Mouse (Mus musculus) CD4-positive, CD25-positive, alpha-beta regulatory T cell, adult 2 months (primary cell): ENCODE data around the gene Acaca.
"Not testable (repeated sequence)": the region's sequence is repeated elsewhere in the genome, so short reads cannot be mapped to it uniquely, and the experiment has no call there.

ENCODE experiments used
- DNase-seq: peaks from one replicate; pipeline ENCODE4 v3.0.0-alpha.2; 2012; ENCODE audit warnings: low read depth, low spot score

The Acaca gene

DNA sequence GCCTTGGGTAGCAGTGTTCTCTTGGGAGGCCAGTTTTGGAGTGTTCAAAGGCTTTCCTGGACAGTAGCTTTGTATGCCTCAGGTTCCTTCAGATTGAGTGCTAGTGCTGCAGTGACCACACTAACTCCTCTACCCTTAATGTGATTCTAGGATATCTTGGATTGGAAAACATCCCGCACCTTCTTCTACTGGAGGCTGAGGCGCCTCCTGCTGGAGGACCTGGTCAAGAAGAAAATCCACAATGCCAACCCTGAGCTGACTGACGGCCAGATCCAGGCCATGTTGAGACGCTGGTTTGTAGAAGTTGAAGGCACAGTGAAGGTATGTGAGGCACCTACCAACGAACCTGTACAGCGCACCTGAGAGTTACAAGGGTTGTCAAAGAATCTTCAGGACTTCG is 262.6 kb downstream of the Acaca start:
- DNase-seq: not testable (repeated sequence)

DNA sequence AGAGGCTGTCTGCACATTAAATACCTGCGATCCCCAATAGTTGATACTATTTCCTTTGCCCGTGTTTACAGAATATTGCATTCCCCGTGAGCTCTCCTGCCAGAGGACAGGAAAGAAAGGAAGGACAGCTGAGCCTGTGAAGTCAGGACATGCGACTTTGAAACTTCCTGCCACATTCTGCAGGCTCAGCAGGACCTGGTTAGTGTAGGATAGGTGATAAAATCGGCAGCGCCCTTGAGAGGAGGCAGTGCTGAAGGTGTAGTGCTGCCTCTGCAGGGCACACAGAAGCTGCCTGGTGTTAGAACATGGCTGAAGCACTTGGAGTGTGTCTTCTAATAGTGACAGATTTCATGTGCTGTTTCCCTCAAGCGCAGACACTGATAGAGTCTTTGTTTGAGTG is 264.1 kb downstream of the Acaca start:
- no peak for DNase-seq

DNA sequence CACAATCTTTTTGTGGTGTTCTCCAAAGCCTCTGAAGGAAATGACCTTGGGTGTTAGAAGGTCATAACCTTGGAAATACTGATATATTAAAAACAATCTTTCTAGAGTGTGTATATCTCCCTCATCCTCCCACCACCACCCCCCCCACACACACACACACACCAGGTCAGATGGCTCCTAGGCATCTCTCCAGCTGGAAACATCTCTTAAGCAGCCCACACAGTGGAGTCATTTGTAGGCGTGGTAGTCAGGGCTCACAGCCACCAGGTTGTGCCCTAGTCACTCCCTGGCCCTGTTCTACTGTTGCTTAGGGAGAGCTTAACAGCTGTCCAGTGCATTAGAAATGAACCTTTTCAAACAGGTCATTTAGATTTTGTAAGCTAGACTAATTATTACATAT is 265.5 kb downstream of the Acaca start:
- no peak for DNase-seq

DNA sequence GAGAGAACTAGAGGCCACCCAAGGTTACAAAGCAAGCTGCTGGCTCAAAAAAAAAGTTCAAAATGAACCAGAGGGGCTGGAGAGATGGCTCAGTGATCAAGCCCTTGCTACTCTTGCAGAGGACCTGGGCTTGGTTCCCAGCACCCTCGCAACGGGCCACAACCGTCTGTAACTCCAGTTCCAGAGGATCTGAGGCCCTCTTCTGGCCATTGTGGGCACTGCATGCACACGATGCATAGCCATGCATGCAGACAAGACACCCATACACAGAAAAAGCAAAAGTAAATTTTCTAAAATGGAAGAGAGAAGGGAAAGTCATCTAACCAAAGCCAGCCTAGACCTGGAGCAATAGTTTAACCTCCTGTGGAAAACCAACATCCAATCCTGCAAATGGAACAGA is 277.3 kb downstream of the Acaca start:
- DNase-seq: no peak

DNA sequence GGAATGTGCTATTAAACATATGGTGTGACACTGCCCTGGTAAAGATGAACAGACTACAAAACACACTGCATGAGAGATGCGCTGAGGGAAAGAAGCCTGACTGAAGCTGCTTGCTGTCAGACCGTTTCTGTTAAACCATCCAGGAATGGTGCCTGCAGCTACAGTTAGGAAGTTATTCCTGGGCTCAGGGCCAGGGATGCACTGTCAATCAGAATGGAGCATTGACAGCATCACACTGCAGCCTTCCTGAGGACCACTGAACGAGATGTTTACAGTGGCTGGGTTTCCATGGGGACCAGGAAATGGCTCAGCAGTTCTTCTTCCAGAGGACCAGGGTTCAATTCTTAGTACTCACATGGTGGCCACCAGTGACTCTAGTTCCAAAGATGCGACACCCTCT is 280.9 kb downstream of the Acaca start:
- DNase-seq: no peak

- no peak for DNase-seq
Measured at GRCm38 (mm10) chr11:84410879-84411641, 281.6 kb downstream of the Acaca start.

- DNase-seq: no peak
Measured at GRCm38 (mm10) chr11:84411642-84412018, 282.2 kb downstream of the Acaca start.

DNA sequence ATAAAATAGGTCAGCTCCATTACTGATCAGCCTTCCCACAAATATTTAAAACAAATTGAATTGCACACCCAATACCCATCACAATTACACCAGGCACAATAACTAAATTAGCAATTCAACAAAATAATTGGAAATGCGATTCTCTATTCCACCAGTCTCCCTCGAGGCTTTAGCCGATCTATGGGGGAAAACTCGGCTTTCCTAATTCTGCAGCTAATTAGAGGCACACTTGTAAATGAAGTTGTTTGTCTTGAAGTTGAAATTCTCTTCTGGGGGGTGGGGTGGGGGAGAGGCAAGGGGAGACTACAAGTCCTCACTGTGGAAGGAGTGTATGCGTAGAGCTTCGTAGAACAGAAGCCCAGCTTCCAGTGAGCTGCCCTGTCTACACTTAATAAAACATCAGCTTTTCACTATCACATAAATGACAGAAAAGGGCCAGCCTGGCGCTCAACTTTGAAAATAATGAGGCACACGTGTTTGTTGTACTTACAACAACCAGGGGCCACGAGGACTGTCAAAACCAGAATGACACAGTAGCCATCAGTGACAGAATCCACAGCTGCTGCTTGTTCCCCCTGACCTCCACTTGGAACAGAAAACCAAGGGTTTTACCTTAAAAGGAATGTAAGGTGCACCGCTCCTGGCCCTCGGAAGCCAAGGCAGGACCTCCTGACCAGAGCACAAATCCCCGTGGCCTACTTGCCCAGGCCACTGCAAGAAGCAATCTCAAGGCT is 282.9 kb downstream of the Acaca start:
- DNase-seq: no peak

GRCm38 (mm10) chr11:84413111-84413510 is 283.6 kb downstream of the Acaca start:
- DNase-seq: no peak

DNA sequence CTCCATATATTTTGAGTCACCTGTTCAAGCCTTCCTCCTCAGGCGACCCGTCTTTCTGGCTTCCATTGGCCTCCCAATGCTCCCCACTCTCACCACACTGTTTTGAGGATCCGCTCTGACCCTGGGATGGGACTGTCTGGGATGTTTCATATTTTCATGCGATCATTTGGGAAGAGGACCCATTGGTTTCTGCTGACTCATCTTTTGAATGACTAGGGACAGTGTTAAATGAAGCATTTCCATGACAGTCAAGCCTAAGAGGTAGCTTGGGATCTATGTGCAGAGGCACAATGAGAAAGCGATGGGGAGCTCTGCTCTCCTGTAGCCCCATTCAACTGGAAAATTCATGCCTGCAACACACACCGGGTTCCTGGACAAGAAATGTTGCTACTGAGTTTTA is 291.3 kb downstream of the Acaca start:
- no peak for DNase-seq

- DNase-seq: no peak
Measured at GRCm38 (mm10) chr11:84425736-84426632, 296.5 kb downstream of the Acaca start.

DNA sequence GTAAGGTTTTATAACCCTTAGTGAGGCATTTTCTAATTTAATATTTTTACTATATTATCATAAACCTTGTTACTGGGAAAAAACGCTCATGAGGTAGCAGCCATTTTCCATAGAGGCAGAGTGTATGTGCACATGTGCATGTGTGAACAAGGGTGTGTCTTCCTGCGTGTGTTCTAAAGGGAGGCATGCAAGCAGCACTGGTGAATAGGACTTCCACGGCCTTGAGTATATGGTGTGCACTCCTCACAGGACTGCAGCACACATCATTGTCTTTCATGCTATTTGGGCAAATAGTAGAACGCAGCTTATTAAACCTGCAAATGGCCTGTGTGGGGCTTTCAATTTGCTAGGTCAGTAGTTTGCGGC is 297.1 kb downstream of the Acaca start:
- DNase-seq: no peak

DNA sequence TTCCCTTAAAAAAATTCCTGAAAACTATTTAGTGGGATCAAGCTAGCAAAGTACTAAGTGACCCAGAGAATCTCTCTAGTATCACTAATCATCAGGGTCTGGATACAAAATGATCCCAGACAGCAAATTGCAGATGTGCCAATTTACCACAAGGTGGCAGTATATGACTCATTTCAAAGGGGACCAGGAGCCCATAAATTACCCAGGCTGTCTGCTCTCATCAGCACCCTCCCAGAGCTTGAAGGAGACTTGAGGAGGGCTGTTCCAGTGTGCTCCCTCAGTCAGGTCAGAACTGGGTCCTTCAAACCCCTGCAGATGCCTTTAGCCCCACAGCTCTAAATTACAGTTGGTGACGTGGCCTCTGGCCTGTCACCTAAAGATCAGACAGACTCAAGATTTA is 300.1 kb downstream of the Acaca start:
- peak; percentile 61 for DNase-seq

DNA sequence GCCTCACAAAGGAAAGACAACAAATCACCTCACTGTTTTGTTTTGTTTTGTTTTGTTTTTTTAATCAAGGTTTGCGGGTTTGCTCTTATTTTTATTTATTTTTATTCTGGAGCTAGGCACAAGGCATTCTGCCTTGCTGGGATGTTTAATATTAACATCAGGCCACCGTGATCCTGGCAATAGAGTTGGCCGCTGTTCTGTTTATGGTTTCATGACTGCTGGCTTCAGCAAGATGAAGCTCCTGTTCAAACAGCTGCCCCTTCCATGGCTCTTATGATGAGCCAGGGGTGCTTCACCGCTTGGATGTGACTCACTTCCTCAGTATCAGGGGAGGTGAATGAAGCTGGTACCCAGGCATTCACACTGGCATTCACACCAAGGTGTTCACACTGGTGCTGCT is 300.9 kb downstream of the Acaca start:
- DNase-seq: no peak

DNA sequence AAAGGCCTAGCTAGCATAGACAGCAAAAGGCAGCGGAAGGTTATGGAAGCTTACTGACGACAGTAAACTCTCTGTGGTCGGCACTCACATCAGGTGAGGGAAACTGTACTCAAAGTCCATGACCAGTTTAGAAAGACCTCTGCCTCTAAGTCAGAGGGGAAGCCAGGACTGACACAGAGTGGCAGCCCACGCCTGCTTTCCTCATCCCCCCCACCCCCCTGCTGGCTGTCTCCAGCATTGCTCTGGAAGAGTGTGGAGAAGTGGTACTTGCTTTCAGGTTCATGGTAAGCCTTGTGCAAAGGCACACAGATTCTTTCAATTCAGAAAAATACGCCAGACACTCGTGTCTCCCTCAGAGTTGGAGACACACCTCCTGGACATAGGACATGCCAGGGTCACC is 305.4 kb downstream of the Acaca start:
- no peak for DNase-seq

GRCm38 (mm10) chr11:84440402-84440801 is 310.9 kb downstream of the Acaca start:
- DNase-seq: no peak

DNA sequence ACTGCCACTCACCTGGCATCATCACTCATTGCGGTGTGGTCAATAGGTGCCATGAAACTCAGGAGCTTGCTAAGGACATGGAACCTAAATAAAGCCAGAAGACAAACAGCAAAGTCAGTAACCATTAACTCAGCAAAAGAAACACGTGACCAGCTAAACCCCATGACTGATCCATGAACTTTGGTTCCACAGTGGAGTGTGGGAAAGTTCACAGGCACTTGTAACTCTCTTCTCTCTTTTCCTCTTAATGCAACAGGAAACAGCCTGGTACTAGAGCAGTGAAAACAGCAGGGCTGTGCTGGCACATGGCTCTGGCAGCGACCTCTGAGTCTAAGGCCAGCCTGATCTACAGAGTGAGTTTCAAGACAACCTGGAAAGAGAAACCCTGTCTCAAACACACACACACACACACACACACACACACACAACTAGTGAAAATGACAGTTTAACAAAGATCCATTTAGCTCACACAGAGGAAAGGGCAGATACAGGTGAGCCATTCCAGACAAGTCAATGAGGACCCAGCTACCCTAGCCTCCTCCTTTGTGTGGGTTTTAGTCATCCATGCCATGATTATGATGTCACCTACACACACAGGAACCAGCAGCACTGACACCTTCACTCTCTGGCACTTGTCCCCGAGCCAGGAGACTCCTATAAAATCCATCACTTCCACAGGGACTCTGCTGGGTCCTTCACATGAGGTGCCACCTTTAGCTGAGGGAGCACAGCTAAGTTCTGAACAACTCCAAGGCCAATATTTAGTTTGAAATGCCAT is 313.3 kb downstream of the Acaca start:
- DNase-seq: no peak
